Mouse (Mus musculus): ENCODE data around the gene Gm32742. TPM values are rescaled to one million over a fixed set of nuclear protein-coding genes. Genes with fewer than 3 reads are reported as not detected.
"Not testable (repeated sequence)": the region's sequence is repeated elsewhere in the genome, so short reads cannot be mapped to it uniquely, and the experiment has no call there.

The Gm32742 gene
- polyA plus RNA-seq, 1 experiment: 0.01 TPM

GRCm38 (mm10) chr9:51146496-51146895 is 18.8 kb downstream of the Gm32742 start:
- H3K4me3 ChIP-seq (ENCODE audit: insufficient read depth, poor library complexity, severe bottlenecking): no peak overlapping the region
- no peak for TF ChIP-seq MYOD1 (IDR thresholded peaks at IDR 0.05; ENCODE audit: control insufficient read depth, insufficient read length, low read depth)
- no peaks in the 10 kb centered on the region for H3K79me3 ChIP-seq (ENCODE audit: low read depth)
- H3K36me3 ChIP-seq (ENCODE audit: control insufficient read depth, insufficient read depth): no peaks in the 10 kb centered on the region
- H3K79me2 ChIP-seq (ENCODE audit: control insufficient read depth, insufficient read depth): no peaks in the 10 kb centered on the region
- no peaks in the 10 kb centered on the region for H3K27me3 ChIP-seq (ENCODE audit: control insufficient read depth, insufficient read depth, insufficient read length)
- H3ac ChIP-seq (ENCODE audit: control insufficient read depth, insufficient read length, low read depth): no peak overlapping the region

- Histone ChIP-seq H3K79me2 (ENCODE audit: control insufficient read depth, insufficient read depth) (no peaks in the 10 kb centered on the region), H3K4me3 (ENCODE audit: insufficient read depth, poor library complexity, severe bottlenecking) (no peak overlapping the region), H3K36me3 (ENCODE audit: control insufficient read depth, insufficient read depth) (no peaks in the 10 kb centered on the region), H3K27me3 (ENCODE audit: control insufficient read depth, insufficient read depth, insufficient read length) (no peaks in the 10 kb centered on the region), H3ac (ENCODE audit: control insufficient read depth, insufficient read length, low read depth) (no peak overlapping the region), H3K79me3 (ENCODE audit: low read depth) (no peaks in the 10 kb centered on the region)
- TF ChIP-seq CTCF (IDR thresholded peaks at IDR 0.05; ENCODE audit: control insufficient read depth, insufficient read depth, insufficient read length) (no peak), CEBPB (IDR thresholded peaks at IDR 0.05; ENCODE audit: low read depth) (no peak), MAX (IDR thresholded peaks at IDR 0.05) (no peak), MYOD1 (IDR thresholded peaks at IDR 0.05; ENCODE audit: control insufficient read depth, insufficient read length, low read depth) (no peak), FOSL1 (IDR thresholded peaks at IDR 0.05; ENCODE audit: insufficient read depth, low read length, poor library complexity, severe bottlenecking) (no peak), USF1 (IDR thresholded peaks at IDR 0.05; ENCODE audit: low read depth) (no peak), MYOG (IDR thresholded peaks at IDR 0.05; ENCODE audit: control insufficient read depth, extremely low read depth, insufficient read length) (no peak)
Measured at GRCm38 (mm10) chr9:51144218-51144617, 21.1 kb downstream of the Gm32742 start.

GRCm38 (mm10) chr9:51143437-51143836 is 21.9 kb downstream of the Gm32742 start:
- H3K79me2 ChIP-seq (ENCODE audit: control insufficient read depth, insufficient read depth): no peaks in the 10 kb centered on the region
- no peaks in the 10 kb centered on the region for H3K79me3 ChIP-seq (ENCODE audit: low read depth)
- no peak overlapping the region for H3ac ChIP-seq (ENCODE audit: control insufficient read depth, insufficient read length, low read depth)
- H3K36me3 ChIP-seq (ENCODE audit: control insufficient read depth, insufficient read depth): no peaks in the 10 kb centered on the region
- TF ChIP-seq CTCF (IDR thresholded peaks at IDR 0.05; ENCODE audit: control insufficient read depth, insufficient read depth, insufficient read length): no peak
- no peak for TF ChIP-seq USF1 (IDR thresholded peaks at IDR 0.05; ENCODE audit: low read depth)
- TF ChIP-seq MYOG (IDR thresholded peaks at IDR 0.05; ENCODE audit: control insufficient read depth, extremely low read depth, insufficient read length): no peak
- TF ChIP-seq MYOD1 (IDR thresholded peaks at IDR 0.05; ENCODE audit: control insufficient read depth, insufficient read length, low read depth): no peak
- no peak for TF ChIP-seq MAX (IDR thresholded peaks at IDR 0.05)
- no peak for TF ChIP-seq CEBPB (IDR thresholded peaks at IDR 0.05; ENCODE audit: low read depth)
- TF ChIP-seq FOSL1 (IDR thresholded peaks at IDR 0.05; ENCODE audit: insufficient read depth, low read length, poor library complexity, severe bottlenecking): no peak
- H3K4me3 ChIP-seq (ENCODE audit: insufficient read depth, poor library complexity, severe bottlenecking): no peak overlapping the region
- H3K27me3 ChIP-seq (ENCODE audit: control insufficient read depth, insufficient read depth, insufficient read length): no peaks in the 10 kb centered on the region

- Histone ChIP-seq H3K79me3 (ENCODE audit: low read depth) (no peaks in the 10 kb centered on the region), H3K36me3 (ENCODE audit: control insufficient read depth, insufficient read depth) (no peaks in the 10 kb centered on the region), H3ac (ENCODE audit: control insufficient read depth, insufficient read length, low read depth) (no peak overlapping the region), H3K27me3 (ENCODE audit: control insufficient read depth, insufficient read depth, insufficient read length) (no peaks in the 10 kb centered on the region), H3K4me3 (ENCODE audit: insufficient read depth, poor library complexity, severe bottlenecking) (no peak overlapping the region), H3K79me2 (ENCODE audit: control insufficient read depth, insufficient read depth) (no peaks in the 10 kb centered on the region)
- TF ChIP-seq CEBPB (IDR thresholded peaks at IDR 0.05; ENCODE audit: low read depth) (no peak), MYOD1 (IDR thresholded peaks at IDR 0.05; ENCODE audit: control insufficient read depth, insufficient read length, low read depth) (no peak), MAX (IDR thresholded peaks at IDR 0.05) (no peak), CTCF (IDR thresholded peaks at IDR 0.05; ENCODE audit: control insufficient read depth, insufficient read depth, insufficient read length) (no peak), FOSL1 (IDR thresholded peaks at IDR 0.05; ENCODE audit: insufficient read depth, low read length, poor library complexity, severe bottlenecking) (no peak), MYOG (IDR thresholded peaks at IDR 0.05; ENCODE audit: control insufficient read depth, extremely low read depth, insufficient read length) (no peak), USF1 (IDR thresholded peaks at IDR 0.05; ENCODE audit: low read depth) (no peak)
Measured at GRCm38 (mm10) chr9:51140711-51141110, 24.6 kb downstream of the Gm32742 start.

GRCm38 (mm10) chr9:51139401-51139800 is 25.9 kb downstream of the Gm32742 start:
- not testable (repeated sequence) for H3ac ChIP-seq (ENCODE audit: control insufficient read depth, insufficient read length, low read depth); H3K36me3 ChIP-seq (ENCODE audit: control insufficient read depth, insufficient read depth); H3K79me2 ChIP-seq (ENCODE audit: control insufficient read depth, insufficient read depth); H3K79me3 ChIP-seq (ENCODE audit: low read depth); H3K4me3 ChIP-seq (ENCODE audit: insufficient read depth, poor library complexity, severe bottlenecking); H3K27me3 ChIP-seq (ENCODE audit: control insufficient read depth, insufficient read depth, insufficient read length)

- Histone ChIP-seq H3K36me3 (ENCODE audit: control insufficient read depth, insufficient read depth) (no peaks in the 10 kb centered on the region), H3K4me3 (ENCODE audit: insufficient read depth, poor library complexity, severe bottlenecking) (no peak overlapping the region), H3ac (ENCODE audit: control insufficient read depth, insufficient read length, low read depth) (no peak overlapping the region), H3K27me3 (ENCODE audit: control insufficient read depth, insufficient read depth, insufficient read length) (no peaks in the 10 kb centered on the region), H3K79me3 (ENCODE audit: low read depth) (no peaks in the 10 kb centered on the region), H3K79me2 (ENCODE audit: control insufficient read depth, insufficient read depth) (no peaks in the 10 kb centered on the region)
- TF ChIP-seq MYOD1 (IDR thresholded peaks at IDR 0.05; ENCODE audit: control insufficient read depth, insufficient read length, low read depth) (no peak), FOSL1 (IDR thresholded peaks at IDR 0.05; ENCODE audit: insufficient read depth, low read length, poor library complexity, severe bottlenecking) (no peak), MAX (IDR thresholded peaks at IDR 0.05) (no peak), USF1 (IDR thresholded peaks at IDR 0.05; ENCODE audit: low read depth) (no peak), CEBPB (IDR thresholded peaks at IDR 0.05; ENCODE audit: low read depth) (no peak), CTCF (IDR thresholded peaks at IDR 0.05; ENCODE audit: control insufficient read depth, insufficient read depth, insufficient read length) (no peak), MYOG (IDR thresholded peaks at IDR 0.05; ENCODE audit: control insufficient read depth, extremely low read depth, insufficient read length) (no peak)
Measured at GRCm38 (mm10) chr9:51138301-51138700, 27.0 kb downstream of the Gm32742 start.
